Mouse (Mus musculus) lung, postnatal 0 days (tissue): ENCODE measurements around the gene Nup62.

Source experiments
- CTCF ChIP-seq: IDR thresholded peaks from 2 replicates; pipeline ENCODE4 v1.5.1; 2016; ENCODE audit warnings: antibody characterized with exemption, mild to moderate bottlenecking
- EP300 ChIP-seq: IDR thresholded peaks from 2 replicates; pipeline ENCODE4 v1.6.1; 2016; ENCODE audit warnings: antibody characterized with exemption, mild to moderate bottlenecking, control low read depth

DNA sequence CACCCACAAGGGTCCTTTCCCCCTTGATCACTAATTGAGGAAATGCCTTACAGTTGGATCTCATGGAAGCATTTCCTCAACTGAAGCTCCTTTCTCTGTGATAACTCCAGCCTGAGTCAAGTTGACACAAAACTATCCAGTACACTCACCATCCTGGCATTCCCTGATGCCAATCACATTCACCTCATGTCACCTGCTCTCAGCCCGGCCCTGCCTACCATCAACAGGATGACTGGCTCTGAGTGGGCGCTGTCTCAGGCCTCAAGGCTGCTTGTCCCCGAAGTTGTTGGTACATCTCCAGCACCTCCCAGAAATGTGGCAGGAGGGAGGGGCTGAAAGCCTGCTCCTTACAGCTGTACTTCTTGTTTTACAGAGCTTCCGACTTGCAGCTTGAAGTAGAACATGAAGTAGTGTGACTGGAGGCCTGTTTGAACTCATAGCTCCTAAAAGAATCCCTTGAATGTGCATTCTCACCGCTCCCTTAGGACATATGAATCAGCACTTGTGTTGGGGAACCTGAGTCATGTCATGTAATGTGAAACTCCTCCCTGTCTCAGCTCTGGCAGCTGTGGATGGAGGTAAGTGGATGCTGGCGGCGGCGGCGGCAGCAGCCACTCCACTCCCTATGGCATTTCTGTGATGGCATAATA is 38.9 kb upstream of the Nup62 start:
- TF ChIP-seq CTCF (no peak), EP300 (peak; percentile 37; the same call in 1 of the 2 replicates)
